Mouse (Mus musculus) gastrocnemius, adult 2 months (tissue): ENCODE measurements at regions not wholly inside any gene's neighbourhood (a gene's known extent, or its start where the extent isn't known, plus 50 kb on each side); places are given as distances from the start of the nearest gene placed in this dataset.

Source experiments
- DNase-seq: peaks from one replicate; pipeline ENCODE4 v3.0.0; 2022
- H3K27ac ChIP-seq: fragments of 200-600 bp; 2 replicates; pipeline ENCODE4 v1.8.1; 2022; ENCODE audit warnings: mild to moderate bottlenecking
- H3K4me3 ChIP-seq: fragments of 200-600 bp; 2 replicates; pipeline ENCODE4 v1.8.1; 2022; ENCODE audit warnings: mild to moderate bottlenecking, moderate library complexity
- CTCF ChIP-seq: fragments of 200-600 bp; IDR thresholded peaks from 2 replicates; pipeline ENCODE4 v1.8.1; 2022; ENCODE audit warnings: antibody characterized with exemption, mild to moderate bottlenecking, moderate library complexity
- intact Hi-C: fragments of 180-260 bp; cut with DNase I; formaldehyde crosslinking; loops from one replicate; pipeline ENCODE4 v1.15.1; 2025

GRCm38 (mm10) chr10:21490910-21491309 lies 102.0 kb upstream of the 1700020N01Rik start:
- no peak for TF ChIP-seq CTCF
- H3K4me3 ChIP-seq = no peak overlapping the region

GRCm38 (mm10) chr10:21492254-21492894 lies 100.6 kb upstream of the 1700020N01Rik start:
- Histone ChIP-seq H3K4me3 (no peak overlapping the region), H3K27ac (no peak overlapping the region)
- intact Hi-C loops = no loop called here
- no peak for TF ChIP-seq CTCF
- no peak for DNase-seq

More at GRCm38 (mm10) chr10:21490910-21491309, 102.0 kb upstream of the 1700020N01Rik start:
- DNase-seq = no peak
- intact Hi-C loops = no loop called here
- no peak overlapping the region for H3K27ac ChIP-seq

GRCm38 (mm10) chr10:21494536-21494935 lies 98.4 kb upstream of the 1700020N01Rik start:
- TF ChIP-seq CTCF = no peak
- Histone ChIP-seq H3K4me3 (no peak overlapping the region), H3K27ac (no peak overlapping the region)
- intact Hi-C loops = no loop called here
- DNase-seq = no peak

- no peak overlapping the region for H3K4me3 ChIP-seq
- intact Hi-C loops = no loop called here
- no peak overlapping the region for H3K27ac ChIP-seq
- no peak for TF ChIP-seq CTCF
- no peak for DNase-seq
Measured at GRCm38 (mm10) chr10:21497110-21497509, 95.8 kb upstream of the 1700020N01Rik start.

GRCm38 (mm10) chr10:21498143-21498542 lies 94.8 kb upstream of the 1700020N01Rik start:
- Histone ChIP-seq H3K4me3 (no peak overlapping the region), H3K27ac (no peak overlapping the region)
- DNase-seq = no peak
- TF ChIP-seq CTCF = no peak
- intact Hi-C loops = no loop called here

GRCm38 (mm10) chr10:21501658-21502057 lies 91.3 kb upstream of the 1700020N01Rik start:
- H3K27ac ChIP-seq = no peak overlapping the region
- no peak for TF ChIP-seq CTCF
- no peak for DNase-seq
- intact Hi-C loops = no loop called here
- no peak overlapping the region for H3K4me3 ChIP-seq

- DNase-seq = no peak
- intact Hi-C loops = no loop called here
Measured at GRCm38 (mm10) chr10:21504431-21504830, 88.5 kb upstream of the 1700020N01Rik start.

GRCm38 (mm10) chr10:21511386-21511785 lies 81.6 kb upstream of the 1700020N01Rik start:
- intact Hi-C loops = no loop called here
- no peak for DNase-seq
- TF ChIP-seq CTCF = no peak
- no peak overlapping the region for H3K27ac ChIP-seq
- H3K4me3 ChIP-seq = no peak overlapping the region

More at GRCm38 (mm10) chr10:21504431-21504830, 88.5 kb upstream of the 1700020N01Rik start:
- no peak overlapping the region for H3K4me3 ChIP-seq
- TF ChIP-seq CTCF = no peak
- H3K27ac ChIP-seq = no peak overlapping the region

GRCm38 (mm10) chr10:21512486-21512885 lies 80.5 kb upstream of the 1700020N01Rik start:
- no peak for DNase-seq
- no peak for TF ChIP-seq CTCF

GRCm38 (mm10) chr10:21517721-21518120 lies 75.2 kb upstream of the 1700020N01Rik start:
- no peak overlapping the region for H3K4me3 ChIP-seq
- no peak for TF ChIP-seq CTCF
- intact Hi-C loops = no loop called here
- no peak for DNase-seq
- no peak overlapping the region for H3K27ac ChIP-seq

More at GRCm38 (mm10) chr10:21512486-21512885, 80.5 kb upstream of the 1700020N01Rik start:
- H3K27ac ChIP-seq = no peak overlapping the region
- no peak overlapping the region for H3K4me3 ChIP-seq
- intact Hi-C loops = no loop called here

GRCm38 (mm10) chr10:21520854-21521253 lies 72.1 kb upstream of the 1700020N01Rik start:
- Histone ChIP-seq H3K4me3 (no peak overlapping the region), H3K27ac (no peak overlapping the region)
- TF ChIP-seq CTCF = no peak
- DNase-seq = no peak
- intact Hi-C loops = no loop called here

GRCm38 (mm10) chr10:21525555-21525954 lies 67.4 kb upstream of the 1700020N01Rik start:
- no peak for TF ChIP-seq CTCF
- H3K4me3 ChIP-seq = no peak overlapping the region
- intact Hi-C loops = no loop called here
- H3K27ac ChIP-seq = no peak overlapping the region
- DNase-seq = no peak

GRCm38 (mm10) chr10:21528396-21528795 lies 64.5 kb upstream of the 1700020N01Rik start:
- Histone ChIP-seq H3K27ac (no peak overlapping the region), H3K4me3 (no peak overlapping the region)
- TF ChIP-seq CTCF = no peak
- DNase-seq = no peak
- intact Hi-C loops = no loop called here

- DNase-seq = no peak
- Histone ChIP-seq H3K4me3 (no peak overlapping the region), H3K27ac (no peak overlapping the region)
- TF ChIP-seq CTCF = no peak
- intact Hi-C loops = no loop called here
Measured at GRCm38 (mm10) chr10:21529098-21529749, 63.7 kb upstream of the 1700020N01Rik start.
